Mouse (Mus musculus) embryonic stem cell, embryonic (primary cell): ENCODE data around the gene Lrrc8c.

ENCODE experiments used
- CTCF ChIA-PET, 4 experiments: fragments of 300-600 bp in 2 of 4; fragments of 350-600 bp in 2 of 4; sonication (Branson Sonifier 250); formaldehyde crosslinking; loops; one replicate each; lab custom pipeline; 2022; ENCODE audit warnings: inconsistent platforms in 2 of 4; lab: Charles Lee
- POLR2A ChIA-PET, 4 experiments: fragments of 300-600 bp in 2 of 4; fragments of 350-600 bp in 2 of 4; sonication (Branson Sonifier 250); formaldehyde crosslinking; loops; one replicate each; lab custom pipeline; 2022; ENCODE audit warnings: antibody characterized with exemption in 4 of 4, inconsistent platforms in 1 of 4; lab: Charles Lee

Lrrc8c gene

GRCm38 (mm10) chr5:105519096-105519975, at the start of gene Lrrc8c:
TSS of gene Lrrc8c (plus strand) at chr5:105519388.
- POLR2A ChIA-PET, result interaction anchor here in 2 of 4 experiments (0.6 to 1.7 kb wide), 7 partner anchors 17 to 114 kb away, joined by 3 to 8 read pairs (median 3); no protein-coding TSS in a partner anchor

GRCm38 (mm10) chr5:105472983-105473705, 46.0 kb upstream of the Lrrc8c start:
- CTCF ChIA-PET, result no interaction called here
- POLR2A ChIA-PET, result interaction anchor here in 1 of 4 experiments (0.6 kb wide), 1 partner anchor 335 kb away, joined by 3 read pairs; no protein-coding TSS in a partner anchor

More at GRCm38 (mm10) chr5:105519096-105519975, at the start of gene Lrrc8c:
- CTCF ChIA-PET, result interaction anchor here in 1 of 4 experiments (0.6 to 1.5 kb wide), 6 partner anchors 24 to 136 kb away, joined by 3 to 10 read pairs (median 4); no protein-coding TSS in a partner anchor

GRCm38 (mm10) chr5:105477527-105477926, 41.7 kb upstream of the Lrrc8c start:
- CTCF ChIA-PET, result no interaction called here
- POLR2A ChIA-PET, result no interaction called here

- CTCF ChIA-PET, result interaction anchor here (1.0 to 2.9 kb wide), 5 partner anchors 12 to 175 kb away, joined by 3 to 12 read pairs (median 4); no protein-coding TSS in a partner anchor
- POLR2A ChIA-PET, result interaction anchor here in 2 of 4 experiments (0.8 to 1.5 kb wide), 4 partner anchors 15 to 205 kb away, joined by 3 read pairs; no protein-coding TSS in a partner anchor
Observed at GRCm38 (mm10) chr5:105479673-105480072, 39.5 kb upstream of the Lrrc8c start.

GRCm38 (mm10) chr5:105480561-105480960, 38.6 kb upstream of the Lrrc8c start:
- CTCF ChIA-PET, result interaction anchor here in 3 of 4 experiments (1.0 to 2.9 kb wide), 7 partner anchors 11 to 174 kb away, joined by 3 to 12 read pairs (median 4); no protein-coding TSS in a partner anchor
- POLR2A ChIA-PET, result interaction anchor here in 3 of 4 experiments (0.5 to 1.7 kb wide), 11 partner anchors 11 to 1009 kb away, joined by 3 to 6 read pairs (median 3); no protein-coding TSS in a partner anchor

- CTCF ChIA-PET, result interaction anchor here in 2 of 4 experiments (0.5 to 1.9 kb wide), 3 partner anchors 11 to 1488 kb away, joined by 3 to 5 read pairs (median 3); no protein-coding TSS in a partner anchor
Observed at GRCm38 (mm10) chr5:105483632-105484031, 35.6 kb upstream of the Lrrc8c start.

GRCm38 (mm10) chr5:105484247-105484646, 34.9 kb upstream of the Lrrc8c start:
- CTCF ChIA-PET, result interaction anchor here in 3 of 4 experiments (0.5 to 2.3 kb wide), 5 partner anchors 11 to 1489 kb away, joined by 3 to 6 read pairs (median 3); no protein-coding TSS in a partner anchor
- POLR2A ChIA-PET, result no interaction called here

More at GRCm38 (mm10) chr5:105483632-105484031, 35.6 kb upstream of the Lrrc8c start:
- POLR2A ChIA-PET, result interaction anchor here in 1 of 4 experiments (0.6 kb wide), 1 partner anchor 378 kb away, joined by 5 read pairs; no protein-coding TSS in a partner anchor

GRCm38 (mm10) chr5:105484891-105485290, 34.3 kb upstream of the Lrrc8c start:
- CTCF ChIA-PET, result interaction anchor here in 2 of 4 experiments (0.7 to 2.3 kb wide), 3 partner anchors 10 to 125 kb away, joined by 3 to 6 read pairs (median 5); no protein-coding TSS in a partner anchor
- POLR2A ChIA-PET, result interaction anchor here in 1 of 4 experiments (0.6 kb wide), 1 partner anchor 316 kb away, joined by 3 read pairs; no protein-coding TSS in a partner anchor

GRCm38 (mm10) chr5:105490211-105490610, 29.0 kb upstream of the Lrrc8c start:
- CTCF ChIA-PET, result no interaction called here
- POLR2A ChIA-PET, result no interaction called here

- ChIA-PET CTCF (interaction anchor here (0.5 to 1.3 kb wide), 19 partner anchors 10 to 1239 kb away, joined by 3 to 12 read pairs (median 3); partner anchors contain the start of gene Lrrc8c (in 1 of the 4)), POLR2A (interaction anchor here in 2 of 4 experiments (0.5 to 1.4 kb wide), 4 partner anchors 11 to 163 kb away, joined by 3 to 4 read pairs (median 4); no protein-coding TSS in a partner anchor)
Observed at GRCm38 (mm10) chr5:105491389-105491788, 27.8 kb upstream of the Lrrc8c start.

GRCm38 (mm10) chr5:105492367-105493246, 26.6 kb upstream of the Lrrc8c start:
- ChIA-PET CTCF (interaction anchor here in 3 of 4 experiments (0.8 to 2.1 kb wide), 8 partner anchors 26 to 193 kb away, joined by 3 to 7 read pairs (median 3); partner anchors contain the start of gene Lrrc8c (in 1 of the 3)), POLR2A (interaction anchor here in 2 of 4 experiments (1.0 to 1.6 kb wide), 3 partner anchors 12 to 87 kb away, joined by 3 to 4 read pairs (median 4); no protein-coding TSS in a partner anchor)

- POLR2A ChIA-PET, result interaction anchor here in 1 of 4 experiments (1.6 kb wide), 1 partner anchor 13 kb away, joined by 4 read pairs; no protein-coding TSS in a partner anchor
Observed at GRCm38 (mm10) chr5:105493377-105493776, 25.8 kb upstream of the Lrrc8c start.

GRCm38 (mm10) chr5:105494246-105494917, 24.8 kb upstream of the Lrrc8c start:
- ChIA-PET CTCF (interaction anchor here (0.6 to 3.0 kb wide), 21 partner anchors 10 to 490 kb away, joined by 3 to 12 read pairs (median 4); no protein-coding TSS in a partner anchor), POLR2A (interaction anchor here in 3 of 4 experiments (0.6 to 2.7 kb wide), 10 partner anchors 13 to 445 kb away, joined by 3 to 12 read pairs (median 4); partner anchors contain the start of gene Lrrc8d (in 1 of the 3))

More at GRCm38 (mm10) chr5:105493377-105493776, 25.8 kb upstream of the Lrrc8c start:
- CTCF ChIA-PET, result interaction anchor here in 3 of 4 experiments (0.6 to 3.0 kb wide), 9 partner anchors 13 to 193 kb away, joined by 3 to 12 read pairs (median 4); no protein-coding TSS in a partner anchor

- POLR2A ChIA-PET, result interaction anchor here in 3 of 4 experiments (0.6 to 2.7 kb wide), 24 partner anchors 8 to 1660 kb away, joined by 3 to 12 read pairs (median 4); partner anchors contain the start of genes Lrrc8c (in 1 of the 3) and Lrrc8d (in 1 of the 3)
- CTCF ChIA-PET, result interaction anchor here (0.5 to 3.0 kb wide), 27 partner anchors 11 to 1286 kb away, joined by 3 to 12 read pairs (median 4); no protein-coding TSS in a partner anchor
Observed at GRCm38 (mm10) chr5:105494918-105495901, 24.0 kb upstream of the Lrrc8c start.
